Mouse (Mus musculus): ENCODE measurements at regions not wholly inside any gene's neighbourhood (a gene's known extent, or its start where the extent isn't known, plus 50 kb on each side); places are given as distances from the start of the nearest gene placed in this dataset.

DNA sequence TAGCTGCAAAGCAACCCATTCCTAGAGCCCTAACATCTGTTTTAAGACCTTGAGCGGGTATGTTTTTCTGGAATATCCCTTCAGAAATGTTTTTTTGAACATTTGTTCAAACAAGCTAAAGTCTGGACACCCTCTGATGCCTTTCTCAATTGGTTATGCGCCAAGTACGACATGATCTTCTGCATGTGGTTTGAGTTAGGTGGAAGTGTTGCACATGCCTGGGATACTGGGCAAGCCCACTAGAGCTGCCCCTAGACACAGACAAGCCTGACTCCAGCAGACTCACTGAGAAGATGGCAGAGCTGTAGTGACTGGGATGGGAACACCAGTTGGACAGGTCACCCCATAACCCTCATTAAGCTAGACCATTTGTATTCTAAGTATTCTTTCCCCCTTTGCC is 153.2 kb upstream of the Cypt2 start:
- DNase-seq: no peak

DNA sequence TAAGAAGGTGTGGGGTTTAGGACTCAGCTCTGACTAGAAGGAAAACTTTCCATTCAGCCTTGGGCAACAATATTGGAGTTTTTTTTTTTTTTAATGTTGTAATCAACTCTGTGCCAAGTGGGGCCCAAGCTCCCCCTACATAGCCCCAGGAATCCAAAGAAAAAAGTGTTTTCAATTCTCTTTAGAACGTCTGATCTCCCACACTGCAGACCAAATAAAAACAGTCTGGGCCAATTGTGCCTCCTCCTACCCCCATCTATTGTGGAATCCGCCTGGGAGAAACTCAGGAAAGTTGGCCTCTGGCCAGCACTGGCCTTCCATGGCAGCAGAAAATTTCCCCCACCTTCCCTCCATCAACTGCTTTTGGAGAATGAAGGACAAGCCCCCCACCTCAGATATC is 133.3 kb upstream of the Cypt2 start:
- no peak for DNase-seq

DNA sequence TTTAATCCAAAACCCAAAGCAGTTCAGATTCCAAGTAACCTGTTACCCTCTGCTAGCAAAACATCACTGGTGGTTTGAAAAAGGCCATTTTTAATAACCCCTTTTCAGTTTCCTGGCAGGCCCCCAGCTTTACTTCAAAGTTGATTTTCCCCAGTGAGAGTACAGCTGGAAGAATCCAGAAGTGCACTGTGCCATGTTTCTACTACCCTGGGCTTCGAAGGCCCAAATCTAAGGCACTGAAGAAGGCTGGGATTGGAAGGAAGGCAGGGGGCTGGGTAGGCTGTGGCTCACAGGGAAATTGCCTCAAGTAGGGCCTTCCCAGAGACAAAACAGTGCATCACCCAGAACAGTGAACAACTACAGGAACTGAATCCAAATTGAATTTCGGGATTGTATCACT is 131.6 kb upstream of the Cypt2 start:
- DNase-seq: no peak

DNA sequence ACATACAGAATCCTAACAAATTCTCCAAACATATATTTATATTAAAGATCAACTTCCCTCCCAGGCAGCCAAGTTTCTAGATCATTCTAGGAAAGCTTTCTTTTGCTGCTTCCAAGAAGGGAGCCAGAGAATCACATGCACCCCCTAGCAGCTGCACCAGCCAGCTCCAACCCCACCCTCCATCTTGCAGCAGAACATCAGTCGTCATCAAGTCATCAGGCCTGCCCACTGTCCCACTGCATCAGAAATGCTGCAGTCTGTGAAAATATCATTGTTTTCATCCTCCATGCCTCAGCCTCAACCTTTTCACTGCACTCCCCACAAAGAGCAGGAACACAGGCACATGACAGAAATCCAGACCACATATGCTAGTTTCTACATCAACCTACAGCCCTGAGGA is 109.1 kb upstream of the Cypt2 start:
- peak; percentile 4 for DNase-seq

DNA sequence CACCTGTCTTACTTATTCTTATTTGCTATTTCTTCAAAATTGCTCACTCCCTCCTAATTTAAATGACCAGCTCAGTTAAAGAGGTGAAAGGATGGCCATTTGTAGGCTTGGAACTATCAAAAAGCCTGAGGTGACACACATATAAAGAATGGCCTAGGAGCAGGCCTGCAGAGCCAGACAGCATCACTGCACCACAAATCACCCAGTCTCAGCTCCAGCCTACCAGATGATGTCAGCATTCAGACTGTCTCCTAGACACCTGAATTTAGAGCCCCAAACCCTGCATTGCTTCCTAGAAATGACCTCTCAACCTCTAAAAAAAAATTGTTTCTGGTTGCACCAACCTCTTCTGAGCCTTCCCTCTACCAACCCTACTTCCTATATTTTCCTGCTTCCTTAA is 108.5 kb upstream of the Cypt2 start:
- peak; percentile 5 for DNase-seq

DNA sequence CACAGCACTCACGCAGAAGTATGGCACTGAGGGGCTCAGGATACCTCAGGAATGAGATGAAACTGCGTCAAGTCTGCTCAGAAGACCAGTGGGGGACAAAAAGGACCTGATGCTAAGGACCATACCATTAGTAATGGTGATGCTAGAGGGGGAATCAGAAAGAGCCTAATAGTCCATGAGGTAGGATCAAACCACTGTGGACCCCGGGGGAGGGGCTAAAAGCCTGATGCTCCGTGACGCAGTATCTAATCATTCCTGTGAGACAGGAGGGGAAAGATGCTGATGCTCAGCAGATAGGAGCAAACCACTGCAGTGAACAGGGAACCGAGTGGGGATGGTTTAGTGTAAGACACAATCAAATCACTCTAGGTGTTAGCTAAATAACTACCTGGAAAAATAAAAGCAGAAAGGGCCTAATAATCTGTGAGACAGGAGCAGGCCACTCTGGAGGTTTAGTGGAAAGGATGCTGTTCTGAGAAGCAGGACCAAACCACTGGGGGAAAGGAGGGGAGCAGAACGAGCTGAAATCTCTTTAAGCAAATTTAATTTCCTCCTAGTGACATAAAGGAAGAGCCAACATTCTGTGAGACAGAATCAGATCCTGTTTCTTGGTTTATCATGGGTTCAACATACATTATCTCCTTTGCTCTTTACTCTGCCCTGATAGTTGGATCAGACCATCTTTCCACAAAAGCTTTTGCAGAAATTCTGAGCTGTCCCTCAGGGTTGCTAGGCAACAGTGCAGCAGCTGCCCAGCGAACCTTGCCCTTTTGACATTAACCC is 107.7 kb upstream of the Cypt2 start:
- peak; percentile 92 for DNase-seq

DNA sequence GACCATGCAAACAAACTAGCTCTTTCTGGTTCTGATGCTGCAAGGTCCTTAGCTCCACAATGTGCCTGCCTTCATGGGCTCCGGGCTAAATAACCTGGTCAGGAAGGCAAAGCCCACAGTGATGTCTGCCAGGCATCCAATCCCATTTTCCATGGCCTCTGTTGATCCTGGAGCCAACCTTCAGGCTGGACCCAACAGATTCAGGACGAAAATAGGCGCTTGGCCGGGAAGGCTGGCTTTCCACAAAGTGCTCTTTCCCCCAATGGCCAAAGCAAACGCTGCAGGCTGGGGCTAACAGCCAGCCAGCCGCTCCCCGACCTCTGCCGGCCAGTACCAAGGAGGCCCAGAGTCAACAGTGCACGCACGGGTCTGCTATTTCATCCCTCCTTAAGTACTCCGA is 106.3 kb upstream of the Cypt2 start:
- no peak for DNase-seq

DNA sequence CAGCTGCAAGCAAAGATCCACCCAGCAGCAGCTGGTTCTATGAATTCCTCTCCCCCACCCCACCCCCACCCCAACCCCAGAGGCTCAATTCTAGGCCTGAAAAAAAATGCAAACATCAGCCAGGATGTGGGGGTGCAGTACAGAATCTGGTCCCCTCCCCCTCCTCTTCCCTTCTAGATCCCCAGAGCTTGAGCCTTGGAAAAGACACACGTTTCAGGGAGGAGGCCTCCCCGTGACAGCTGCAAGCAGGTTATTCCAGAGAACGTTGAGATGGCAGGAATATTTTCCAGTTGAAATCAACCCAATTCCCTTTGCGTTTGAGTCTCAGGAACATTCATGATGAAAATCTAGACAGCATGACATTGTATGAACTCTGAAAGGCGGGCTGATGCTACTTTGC is 86.2 kb upstream of the Cypt2 start:
- DNase-seq: no peak

DNA sequence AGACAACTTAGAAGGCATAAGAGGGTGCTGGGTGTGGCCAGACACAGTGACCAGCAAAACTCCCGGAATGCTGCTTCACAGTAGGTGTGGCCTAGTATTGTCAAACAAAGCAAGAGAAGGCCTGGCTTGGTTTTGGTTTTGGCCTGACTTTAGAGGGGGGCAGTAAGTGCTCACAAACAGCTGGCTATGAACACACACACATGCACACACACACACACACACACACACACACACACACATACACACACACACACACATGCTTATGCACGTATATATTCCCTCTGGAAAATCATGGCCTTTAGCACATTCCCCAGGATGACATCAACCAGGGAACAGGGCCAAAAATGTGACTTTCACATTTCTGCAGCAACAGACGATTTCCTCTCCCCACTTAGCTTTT is 78.6 kb upstream of the Cypt2 start:
- no peak for DNase-seq
